Mouse (Mus musculus): ENCODE measurements around the gene Sesn3. TPM values are rescaled to one million over a fixed set of nuclear protein-coding genes. Genes with fewer than 3 reads are reported as not detected.

The Sesn3 gene
- total RNA-seq, 2 experiments from 2014 or later, result 31.3 to 32.9 TPM

GRCm38 (mm10) chr9:14276481-14277287, 1.8 kb downstream of the Sesn3 start:
- intact Hi-C loops (cut with DNase I), result loop anchor here (2.0 to 5.0 kb wide), 3 partner anchors 104 to 449 kb away; partner anchors contain the start of genes Cep57 and Fam76b
- peak; percentile 4 to 18 for DNase-seq

DNA sequence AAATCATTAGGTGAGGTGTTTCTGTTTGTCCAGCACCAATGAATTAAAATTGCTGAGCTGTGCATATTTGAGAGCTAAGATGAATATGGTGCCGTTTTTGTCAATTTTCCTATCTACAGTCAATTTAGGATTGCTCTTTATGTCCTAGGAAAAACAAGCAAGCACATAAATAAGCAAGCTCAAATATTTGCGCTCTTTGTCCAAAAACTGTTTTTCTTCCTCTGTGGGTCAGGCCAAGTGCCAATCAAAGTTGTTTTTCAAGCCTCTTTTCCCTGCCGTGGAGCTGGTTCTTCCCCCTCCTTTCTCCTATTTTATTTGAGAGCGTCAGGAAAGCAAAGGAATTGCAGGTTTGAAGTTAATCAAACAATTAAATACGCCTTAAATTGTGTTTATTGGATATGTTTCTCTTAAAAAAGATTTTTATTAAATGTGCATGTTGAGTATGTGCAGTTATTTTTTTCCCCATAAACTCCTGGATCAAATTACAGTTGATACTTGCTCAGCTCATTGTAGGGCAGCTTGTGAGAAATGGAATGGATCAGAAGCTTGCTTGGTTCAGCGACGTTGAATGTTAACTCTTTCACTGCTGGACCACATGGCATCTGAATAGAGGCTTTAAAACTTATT, 2.6 kb downstream of the Sesn3 start:
- peak in 1 of 2 experiments; percentile 10 for DNase-seq
- intact Hi-C loops (cut with DNase I), result loop anchor here (2.0 to 5.0 kb wide), 3 partner anchors 105 to 450 kb away; partner anchors contain the start of genes Cep57 and Fam76b

DNA sequence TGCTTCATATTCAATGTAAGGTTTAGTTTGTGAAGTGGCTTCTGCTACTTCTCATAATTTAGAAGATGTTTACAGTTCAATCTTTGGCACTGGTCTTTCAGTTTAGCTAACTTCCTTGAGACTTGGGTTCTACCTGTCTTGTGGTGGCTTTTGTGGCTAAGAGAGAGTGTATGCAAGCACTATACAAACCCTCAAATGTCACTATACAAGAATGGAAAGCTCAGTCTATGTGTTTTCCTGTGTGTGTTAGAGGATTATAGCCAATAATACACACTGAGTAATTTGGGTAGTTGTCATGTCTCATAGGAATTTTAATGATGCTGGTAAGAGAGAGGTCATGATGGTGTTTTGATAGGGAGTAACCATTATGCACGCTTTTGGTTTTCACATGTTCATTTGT, 5.8 kb downstream of the Sesn3 start:
- intact Hi-C loops (cut with DNase I), result no loop called here
- no peak for DNase-seq

DNA sequence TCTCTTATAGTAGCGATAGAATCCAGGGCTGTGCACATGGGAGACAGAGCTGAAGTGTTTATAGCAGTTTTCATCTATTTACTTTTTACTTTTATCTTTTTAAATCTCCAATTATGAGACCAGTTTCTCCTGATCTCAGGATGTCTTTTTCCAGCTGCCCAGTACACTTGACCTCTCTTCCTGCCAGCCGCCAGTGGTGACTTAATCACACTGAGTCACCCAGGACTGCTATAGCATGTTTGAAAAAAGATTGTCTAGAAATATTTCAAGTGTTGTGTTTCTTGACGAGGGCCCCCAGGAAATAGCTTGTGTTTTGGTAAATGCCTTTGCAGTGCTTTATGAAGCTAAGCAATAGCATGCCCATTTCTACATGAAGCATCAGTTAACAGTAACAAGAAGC, 10.2 kb downstream of the Sesn3 start:
- DNase-seq, result no peak
- intact Hi-C loops (cut with DNase I), result no loop called here

DNA sequence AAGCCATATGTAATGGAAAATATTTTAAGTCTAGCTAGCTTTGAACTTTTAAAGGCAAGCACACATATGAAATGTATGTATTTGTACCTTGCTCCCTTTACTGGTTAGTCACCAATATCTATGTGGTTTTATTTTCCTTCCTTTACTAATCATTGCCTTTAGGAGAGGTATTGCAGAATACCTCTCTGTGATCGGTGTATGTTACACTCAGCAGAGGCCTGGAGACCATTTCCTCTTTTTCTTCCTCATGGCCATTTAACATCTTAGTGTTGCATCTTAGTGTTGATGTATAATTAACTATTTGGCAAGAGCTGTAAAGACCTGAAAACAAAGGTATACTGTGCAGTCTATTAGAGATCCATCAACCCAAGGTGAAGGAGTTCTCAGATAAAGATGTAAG, 12.4 kb downstream of the Sesn3 start:
- intact Hi-C loops (cut with DNase I), result no loop called here

GRCm38 (mm10) chr9:14288500-14288899, 13.6 kb downstream of the Sesn3 start:
- intact Hi-C loops (cut with DNase I), result no loop called here
- DNase-seq, result no peak

More for the DNA sequence above, 12.4 kb downstream of the Sesn3 start:
- no peak for DNase-seq

DNA sequence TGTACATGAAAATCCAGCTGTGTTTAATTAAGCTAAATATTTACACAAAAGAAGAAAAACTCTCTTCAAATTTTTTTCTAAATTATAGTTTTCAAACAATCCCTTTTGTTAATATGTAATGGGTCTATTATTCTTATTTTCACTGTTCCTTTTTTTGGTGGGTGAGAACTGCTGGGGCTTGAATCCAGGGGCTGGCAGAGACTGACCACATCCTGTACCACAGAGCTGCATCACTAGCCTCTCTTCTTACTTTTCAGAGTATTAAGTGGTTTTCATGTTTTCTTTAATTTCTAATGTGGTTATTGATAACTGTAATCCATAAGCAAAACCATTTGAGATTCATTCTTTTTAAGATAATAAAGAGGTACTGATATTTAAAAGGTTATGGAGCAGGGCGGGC, 19.0 kb downstream of the Sesn3 start:
- no peak for DNase-seq
- intact Hi-C loops (cut with DNase I), result no loop called here

GRCm38 (mm10) chr9:14295680-14296440, 21.0 kb downstream of the Sesn3 start:
- no peak for DNase-seq
- intact Hi-C loops (cut with DNase I), result no loop called here

- intact Hi-C loops (cut with DNase I), result no loop called here
- DNase-seq, result no peak
Measured at GRCm38 (mm10) chr9:14297204-14297603, 22.3 kb downstream of the Sesn3 start.

DNA sequence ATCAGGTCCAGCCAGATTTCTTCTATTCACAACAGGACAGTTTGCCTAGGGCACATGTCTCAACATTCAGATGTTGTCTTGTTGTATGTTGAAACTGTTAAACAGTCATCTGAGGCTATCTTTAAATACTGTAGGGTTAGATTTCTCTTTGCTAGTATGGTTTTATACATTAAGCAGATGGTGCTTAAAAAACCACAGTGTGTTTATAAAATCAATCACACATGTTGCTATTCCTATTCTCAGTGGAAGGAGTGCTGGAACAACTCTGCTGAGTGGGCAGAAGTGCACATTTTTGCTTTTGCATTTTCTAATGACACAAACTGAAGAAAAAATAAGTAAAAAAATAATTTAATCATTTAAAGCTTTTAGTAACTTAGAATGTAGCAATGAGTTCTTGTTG, 25.0 kb downstream of the Sesn3 start:
- intact Hi-C loops (cut with DNase I), result no loop called here

DNA sequence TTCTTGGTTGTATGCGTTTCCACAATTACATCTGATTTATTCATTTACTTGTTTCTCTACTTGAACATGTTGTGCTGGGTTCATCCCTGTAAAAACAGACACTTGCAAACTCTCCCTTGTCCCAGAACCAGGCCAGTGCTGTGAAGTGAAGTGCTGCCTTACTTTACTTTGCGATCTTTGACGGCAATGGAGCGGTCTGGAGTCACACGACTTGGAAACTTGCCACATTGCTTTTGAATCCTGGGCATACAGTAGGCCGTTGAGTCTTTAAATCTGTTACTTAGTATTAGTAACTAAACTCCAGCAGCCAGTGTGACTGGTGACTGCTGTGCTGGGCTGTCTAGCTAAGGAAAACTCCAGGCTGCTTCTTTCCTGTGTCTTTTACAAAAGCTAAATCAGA, 25.9 kb downstream of the Sesn3 start:
- intact Hi-C loops (cut with DNase I), result no loop called here
- DNase-seq, result no peak

More for the DNA sequence above, 25.0 kb downstream of the Sesn3 start:
- no peak for DNase-seq

DNA sequence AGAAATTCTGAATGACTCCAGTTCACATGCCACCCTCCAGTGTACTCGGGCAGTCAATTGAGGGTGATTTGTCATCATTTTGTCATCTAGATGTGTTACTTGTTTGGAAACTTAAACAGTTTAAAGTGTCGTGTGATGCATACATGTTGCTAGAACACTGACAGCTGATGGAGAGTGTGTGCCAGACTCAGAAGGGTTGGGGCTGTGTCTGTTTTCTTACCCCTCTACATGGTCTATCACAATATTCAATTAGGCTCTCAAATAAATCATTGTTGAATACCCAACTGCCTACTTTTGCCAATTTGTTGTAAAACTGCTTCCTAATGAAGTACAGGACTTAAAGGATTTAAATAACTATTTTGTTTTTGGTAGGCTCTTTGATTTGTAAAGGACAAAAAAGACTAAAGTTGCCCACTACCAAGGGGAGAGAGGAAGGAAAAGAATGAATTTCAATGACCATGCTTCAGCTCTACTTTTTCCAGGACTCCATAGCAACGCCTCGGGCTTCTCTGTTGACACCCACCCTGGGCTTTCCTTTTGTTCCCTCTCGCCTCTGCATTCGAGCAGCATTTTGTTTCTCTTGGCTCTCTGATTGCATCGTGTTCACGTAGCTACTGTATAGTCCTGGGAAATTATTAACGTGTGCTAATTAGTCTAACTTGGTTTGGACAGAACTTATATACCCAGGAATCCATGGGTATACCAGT, 29.5 kb downstream of the Sesn3 start:
- no peak for DNase-seq
- intact Hi-C loops (cut with DNase I), result no loop called here

DNA sequence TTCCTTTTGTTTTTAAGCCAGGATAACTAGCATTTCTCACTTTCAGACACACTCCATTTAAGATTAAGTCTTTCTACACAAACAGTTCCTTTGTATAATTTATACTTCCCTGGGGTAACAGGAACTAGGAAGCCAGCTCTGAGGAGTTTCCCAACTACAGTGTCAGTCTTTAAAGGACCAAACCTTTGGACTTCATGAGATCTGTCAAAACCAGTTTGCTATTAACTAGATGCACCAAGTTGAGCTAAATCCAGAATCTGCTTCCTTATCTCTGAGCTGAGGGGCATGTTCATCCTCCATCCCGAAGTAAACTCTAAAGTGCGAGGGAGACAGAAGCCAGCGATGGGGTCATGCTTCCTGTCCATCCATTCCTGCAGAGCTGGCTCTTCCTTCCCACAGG, 32.5 kb downstream of the Sesn3 start:
- no peak for DNase-seq
- intact Hi-C loops (cut with DNase I), result no loop called here

DNA sequence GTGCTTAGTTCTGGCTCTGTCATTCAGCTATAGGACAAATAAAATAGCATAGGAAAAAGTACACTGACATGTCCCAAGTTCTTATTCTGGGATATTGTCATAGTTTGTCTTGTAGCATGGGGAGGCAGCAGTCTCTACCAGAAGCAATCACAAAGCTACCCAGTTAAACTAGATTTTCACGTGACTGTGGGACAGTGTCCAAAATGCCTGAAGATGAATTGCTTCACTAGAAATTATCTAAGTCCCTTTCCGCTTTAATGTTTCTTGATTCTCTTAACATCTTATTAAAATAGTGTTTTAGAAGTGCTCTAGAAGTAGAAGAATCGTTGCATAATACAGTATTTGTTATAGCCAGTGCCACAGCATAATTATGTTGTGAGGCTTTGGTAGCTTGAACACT, 39.1 kb downstream of the Sesn3 start:
- DNase-seq, result no peak
- intact Hi-C loops (cut with DNase I), result no loop called here

- DNase-seq, result no peak
- intact Hi-C loops (cut with DNase I), result no loop called here
Measured at GRCm38 (mm10) chr9:14314477-14314876, 39.6 kb downstream of the Sesn3 start.

GRCm38 (mm10) chr9:14316618-14317017, 41.8 kb downstream of the Sesn3 start:
- no peak for DNase-seq
- intact Hi-C loops (cut with DNase I), result no loop called here

- DNase-seq, result no peak
- intact Hi-C loops (cut with DNase I), result no loop called here
Measured at GRCm38 (mm10) chr9:14335829-14336228, 61.0 kb downstream of the Sesn3 start.

DNA sequence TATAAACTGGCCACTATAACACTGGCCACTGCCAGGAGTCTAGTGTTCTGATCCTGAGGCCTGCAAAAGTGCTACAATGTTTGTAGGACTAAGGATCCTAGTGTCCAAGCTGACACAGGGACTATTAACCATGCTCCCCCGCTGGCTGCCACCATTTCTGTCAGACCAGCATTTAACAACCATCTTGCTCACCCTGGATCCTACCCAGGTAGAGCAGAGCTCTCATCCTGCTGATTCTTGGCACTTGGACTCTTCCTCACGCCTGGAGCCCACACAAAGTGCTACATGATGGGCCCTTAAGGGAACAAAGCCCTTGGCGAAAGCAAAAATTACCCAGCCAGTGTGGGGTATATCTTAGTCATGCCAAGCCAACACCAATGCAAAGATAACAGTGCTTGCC, 62.0 kb downstream of the Sesn3 start:
- intact Hi-C loops (cut with DNase I), result no loop called here
- DNase-seq, result no peak

- intact Hi-C loops (cut with DNase I), result no loop called here
Measured at GRCm38 (mm10) chr9:14338701-14339100, 63.8 kb downstream of the Sesn3 start.

DNA sequence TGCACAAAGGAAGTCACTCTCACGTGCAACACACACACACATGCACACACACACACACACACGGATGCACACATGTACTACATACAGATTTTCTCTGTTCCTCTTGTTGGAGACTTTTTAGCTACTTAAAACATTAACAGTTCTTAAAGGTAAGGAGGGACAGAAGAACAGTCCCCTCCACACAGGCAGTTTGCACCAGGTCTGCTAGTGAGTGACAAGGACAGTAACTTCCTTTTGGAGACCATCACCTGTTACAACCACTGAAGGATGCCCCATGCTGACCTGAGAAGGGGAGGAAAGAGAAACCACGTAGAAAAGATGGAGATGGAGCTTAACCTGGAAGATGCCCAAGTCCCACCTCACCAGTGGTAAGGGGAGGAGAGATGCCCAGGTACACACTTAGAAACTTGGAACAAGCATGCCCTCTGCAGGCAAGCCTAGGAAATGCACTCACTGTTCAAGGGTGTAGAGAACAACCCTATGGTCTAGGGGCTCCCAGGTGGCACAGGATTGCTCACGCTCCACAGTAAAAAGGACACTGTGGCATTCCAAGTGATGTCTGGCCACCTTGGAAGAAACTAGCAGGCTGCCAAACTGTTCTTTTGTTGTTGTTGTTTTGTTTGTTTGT, 67.3 kb downstream of the Sesn3 start:
- peak; percentile 67 to 81 for DNase-seq
- intact Hi-C loops (cut with DNase I), result loop anchor here (1.0 to 5.0 kb wide), 3 partner anchors 453 to 1110 kb away; no protein-coding TSS in a partner anchor

More at GRCm38 (mm10) chr9:14338701-14339100, 63.8 kb downstream of the Sesn3 start:
- peak in 1 of 2 experiments; percentile 29 for DNase-seq

Data from heart, postnatal 14 days (tissue).